In the genomic region with DNA sequence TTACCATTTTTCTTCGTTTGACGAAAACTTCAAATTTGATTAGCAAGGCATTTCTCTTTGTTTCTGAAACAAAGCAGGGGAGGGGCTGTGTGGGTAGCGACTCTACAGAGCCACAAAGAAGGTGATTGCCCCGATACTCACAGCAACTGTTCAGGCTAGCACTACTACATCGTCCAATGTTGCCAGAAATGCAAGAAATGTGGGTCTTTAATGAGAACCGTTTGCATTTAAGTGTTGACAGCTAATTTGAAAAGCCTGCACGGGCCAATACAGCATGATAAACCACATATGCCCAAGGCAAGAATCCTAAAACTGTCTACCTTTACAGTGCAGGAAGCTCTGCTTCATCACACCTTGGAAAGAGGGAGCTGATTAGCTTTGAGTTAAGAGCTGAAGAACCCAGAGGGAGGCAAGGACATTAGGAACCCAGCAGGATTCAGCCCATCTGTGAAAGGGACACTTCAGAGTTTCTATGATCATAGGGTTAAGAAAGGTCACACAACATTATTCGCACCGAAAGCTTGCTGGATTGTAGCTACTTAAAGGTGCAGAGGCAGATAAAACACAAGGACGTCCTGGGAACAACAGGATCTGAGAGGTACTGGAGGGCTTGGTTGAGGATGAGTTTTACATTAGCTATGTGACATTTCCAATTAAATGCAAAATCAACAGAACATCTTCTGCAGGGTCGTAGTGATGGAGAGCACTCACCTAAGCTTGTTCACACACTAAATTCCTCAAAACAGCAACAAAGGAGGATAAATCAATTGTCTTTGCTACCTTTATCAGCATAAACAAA, we compare ENCODE assay signal across 8 mouse cellular contexts.
DNase-seq lines count a peak whose midpoint lies in the region; ATAC-seq and TF ChIP-seq lines count a peak whose summit lies in the region.

No protein-coding gene starts in this region.

- H3K9me3 ChIP-seq in forebrain, postnatal 0 days (ENCODE audit: low read length), result no peaks in the 10 kb centered on the region
- no peaks in the 10 kb centered on the region for H3K9me3 ChIP-seq in midbrain, embryonic 13.5 days

- peak overlapping the region; percentile 29 for H3K9ac ChIP-seq in forebrain, postnatal 0 days
- no peak overlapping the region for H3K9ac ChIP-seq in midbrain, embryonic 13.5 days (replicated peaks)

- WGBS in forebrain, postnatal 0 days, result 16% methylated on average over 11 of the region's 11 CpGs
- WGBS in midbrain, embryonic 13.5 days, result 18% methylated on average over 11 of the region's 11 CpGs

- no peaks in the 10 kb centered on the region for H3K27me3 ChIP-seq in forebrain, postnatal 0 days (ENCODE audit: insufficient read depth, low read length)
- no peaks in the 10 kb centered on the region for H3K27me3 ChIP-seq in midbrain, embryonic 13.5 days

- no peak overlapping the region for H3K4me3 ChIP-seq in forebrain, postnatal 0 days (ENCODE audit: low read depth, low read length)
- no peak overlapping the region for H3K4me3 ChIP-seq in midbrain, embryonic 13.5 days (replicated peaks)

- ATAC-seq in cerebellum, adult (ENCODE audit: insufficient number of reproducible peaks, low FRiP score, low TSS enrichment), result peak; percentile 40; the same call in 1 of the 2 replicates
- ATAC-seq in forebrain, postnatal 0 days, result peak; percentile 42; the same call in 1 of the 2 replicates
- peak; percentile 60 for ATAC-seq in midbrain, embryonic 13.5 days

- no peak for TF ChIP-seq CTCF in forebrain, postnatal 0 days (IDR thresholded peaks at IDR 0.05; ENCODE audit: low read depth)

- DNase-seq in cerebellum, postnatal 4 days (ENCODE audit: low spot score in 2 of 2), result no peak
- DNase-seq in cerebellum, adult 9-10 months, result peak; percentile 5
- DNase-seq in forebrain, postnatal 0 days, result no peak
- DNase-seq in right cerebral cortex, postnatal 25 days, result no peak
- DNase-seq in right cerebral cortex, postnatal 14 days, result no peak
- DNase-seq in kidney, postnatal 25 days, result no peak

- peak overlapping the region; percentile 54; the same call in 1 of the 2 replicates for H3K27ac ChIP-seq in forebrain, postnatal 0 days (ENCODE audit: low read depth, low read length)
- peak overlapping the region; percentile 56 for H3K27ac ChIP-seq in midbrain, embryonic 13.5 days

- H3K4me1 ChIP-seq in forebrain, postnatal 0 days (ENCODE audit: insufficient read depth), result peaks cover 8% of the 10 kb centered on the region; the same call in 1 of the 2 replicates
- H3K4me1 ChIP-seq in midbrain, embryonic 13.5 days (replicated peaks), result peaks cover 20% of the 10 kb centered on the region

- H3K36me3 ChIP-seq in forebrain, postnatal 0 days (ENCODE audit: insufficient read depth), result no peaks in the 10 kb centered on the region
- H3K36me3 ChIP-seq in midbrain, embryonic 13.5 days, result no peaks in the 10 kb centered on the region

- peak overlapping the region; percentile 8; the same call in 1 of the 2 replicates for H3K4me2 ChIP-seq in forebrain, postnatal 0 days (ENCODE audit: low read depth)
- H3K4me2 ChIP-seq in midbrain, embryonic 13.5 days (replicated peaks), result no peak overlapping the region
